Mouse (Mus musculus): Measurements from ENCODE around the gene Ppfia3.
"Not testable (repeated sequence)": the region's sequence is repeated elsewhere in the genome, so short reads cannot be mapped to it uniquely, and the experiment has no call there.

The Ppfia3 gene

DNA sequence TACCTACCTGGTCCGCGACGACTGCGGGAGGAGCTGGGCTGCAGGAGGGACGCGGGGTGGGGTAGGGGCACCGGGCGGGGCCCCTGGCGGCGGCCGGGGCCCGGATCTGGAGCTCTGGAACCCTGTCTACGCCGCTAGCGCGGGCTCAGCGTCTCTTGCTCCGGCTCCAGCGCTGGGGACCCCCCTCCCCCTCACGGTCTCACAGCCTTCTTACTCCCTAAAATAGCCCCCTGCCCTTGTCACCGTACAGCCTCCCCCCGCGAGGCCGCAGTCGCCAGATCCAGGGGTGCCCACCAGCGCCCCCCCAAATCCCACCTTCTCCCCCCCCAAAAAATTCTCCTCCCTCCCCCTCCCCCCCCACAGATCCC lies at the start of gene Ppfia3:
Gene Ppfia3 (minus strand): TSS at position 368 of the 368 bp plus-strand sequence.
- DNase-seq (ENCODE audit: low read depth in 1 of 2, low spot score in 2 of 2) = no peak

DNA sequence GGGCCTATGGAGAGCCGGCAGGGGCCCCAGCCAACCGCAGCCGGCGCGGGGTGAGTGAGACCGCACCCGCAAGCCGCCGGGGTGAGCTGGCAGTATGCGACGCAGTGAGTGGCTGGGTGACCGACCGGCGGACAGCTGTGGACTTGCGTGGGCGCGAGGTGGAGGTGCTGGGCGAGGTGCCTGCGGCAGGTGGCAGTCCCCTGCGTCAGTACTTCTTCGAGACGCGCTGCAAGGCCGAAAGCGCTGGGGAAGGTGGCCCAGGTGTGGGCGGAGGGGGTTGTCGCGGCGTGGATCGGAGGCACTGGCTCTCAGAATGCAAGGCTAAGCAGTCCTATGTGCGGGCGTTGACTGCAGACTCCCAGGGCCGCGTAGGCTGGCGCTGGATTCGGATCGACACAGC lies 48.8 kb upstream of the Ppfia3 start:
- DNase-seq (ENCODE audit: low read depth in 1 of 2, low spot score in 2 of 2) = no peak

DNA sequence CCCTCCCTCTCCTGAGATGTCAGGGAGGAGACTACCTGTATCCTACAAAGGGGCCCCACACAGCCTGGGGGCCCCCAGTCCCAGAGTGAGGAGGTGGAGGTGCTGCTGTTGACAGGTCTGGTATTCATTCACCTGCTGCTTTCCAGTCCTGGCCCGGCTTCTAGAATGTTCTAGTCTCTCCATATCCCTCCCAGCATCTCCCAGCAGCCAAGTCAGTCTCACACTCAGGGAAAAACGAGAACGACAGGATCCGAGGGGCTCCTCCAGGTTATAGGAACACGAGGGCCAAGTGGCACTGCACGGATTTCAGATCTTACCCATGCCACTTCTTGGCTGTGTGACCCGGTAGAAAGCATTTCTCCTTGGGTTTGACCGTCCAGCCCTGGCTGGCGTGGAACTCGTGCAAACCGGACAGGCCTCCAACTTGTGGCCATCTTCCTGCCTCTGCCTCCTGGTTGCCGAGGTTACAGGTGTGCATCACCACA lies 48.0 kb upstream of the Ppfia3 start:
- no peak for DNase-seq (ENCODE audit: low read depth in 1 of 2, low spot score in 2 of 2)

DNA sequence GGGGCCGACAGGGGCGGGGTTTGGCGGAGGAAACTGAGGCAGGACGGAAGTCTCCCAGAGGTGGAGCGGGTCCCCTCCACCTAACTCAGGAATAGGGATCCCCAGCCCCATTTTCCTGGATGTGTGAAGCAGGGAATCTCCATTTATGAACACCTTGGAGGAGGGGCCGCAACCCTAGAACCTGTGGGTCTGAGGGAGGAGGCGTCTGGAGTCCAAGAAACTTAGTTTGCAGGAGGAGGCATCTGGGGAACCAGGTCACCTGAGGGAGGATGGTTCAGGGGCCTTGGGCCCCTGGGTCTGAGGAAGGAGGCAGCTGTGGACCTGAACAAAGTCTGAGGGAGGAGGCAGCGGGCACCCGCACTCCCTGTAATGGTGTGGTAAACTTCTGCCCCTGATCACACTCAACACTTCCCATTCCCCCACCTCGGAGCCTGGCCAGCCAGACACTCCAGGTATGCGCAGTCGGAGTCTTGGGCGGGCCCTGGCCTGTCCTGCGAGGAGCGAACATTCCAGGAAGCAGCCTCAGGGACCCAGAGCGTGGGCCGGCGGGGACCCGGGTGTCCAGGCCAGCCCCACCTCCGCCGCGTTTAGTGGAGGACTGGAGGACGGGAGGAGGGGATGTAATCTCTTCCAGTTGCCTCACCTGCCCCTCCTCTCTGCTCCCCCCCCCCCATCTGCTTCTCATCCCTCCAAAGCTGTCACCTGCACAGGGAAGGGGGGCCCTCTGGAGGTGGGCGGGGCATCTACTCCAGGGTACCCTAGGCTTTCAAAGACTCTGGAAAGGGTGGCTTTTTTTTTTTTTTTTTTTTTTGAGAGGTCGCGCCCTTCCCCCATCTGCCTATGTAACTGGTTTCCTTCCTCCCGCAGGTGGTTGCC lies 47.3 kb upstream of the Ppfia3 start:
- no peak for DNase-seq (ENCODE audit: low read depth in 1 of 2, low spot score in 2 of 2)

DNA sequence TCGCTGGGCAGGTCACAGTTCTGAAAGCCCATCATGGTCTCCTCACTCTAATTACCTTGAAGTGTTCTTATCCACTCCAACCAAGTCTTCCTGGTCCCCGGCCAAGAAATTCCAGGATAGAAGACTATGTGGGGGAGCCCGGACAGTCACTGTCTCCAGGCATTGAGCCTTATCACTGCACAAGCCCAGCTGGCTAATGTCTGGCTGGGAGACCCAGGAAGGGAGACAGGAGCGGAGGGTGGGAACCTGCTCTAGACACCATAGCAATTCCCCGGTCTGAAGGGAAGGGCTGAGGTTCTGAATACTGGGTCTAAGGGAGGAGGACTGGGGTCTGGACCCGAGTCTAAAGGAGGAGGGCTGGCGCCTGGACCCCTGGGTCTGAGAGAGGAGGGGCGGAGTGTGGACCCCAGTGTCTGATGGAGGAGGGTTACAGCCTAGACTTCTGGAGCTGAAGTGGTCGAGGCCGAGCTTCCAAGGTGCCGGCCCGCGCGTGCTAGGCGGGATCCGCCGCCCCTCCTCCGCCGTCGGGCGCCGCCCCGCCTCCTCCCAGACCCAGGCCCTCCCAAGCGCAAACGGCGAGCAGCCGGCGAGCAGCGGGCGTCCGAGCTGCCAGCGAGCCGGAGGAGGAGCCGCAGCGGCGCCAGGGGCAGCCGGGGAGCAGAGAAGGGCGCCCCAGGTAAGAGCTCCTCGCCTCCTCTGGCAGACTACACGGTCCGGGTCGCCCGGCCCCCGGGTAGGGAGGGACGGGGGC lies 46.5 kb upstream of the Ppfia3 start, which contains the start of gene Ntf5:
Gene Ntf5 (plus strand): TSS at position 583 of the 751 bp plus-strand sequence.
- DNase-seq (ENCODE audit: low read depth in 1 of 2, low spot score in 2 of 2) = no peak

DNA sequence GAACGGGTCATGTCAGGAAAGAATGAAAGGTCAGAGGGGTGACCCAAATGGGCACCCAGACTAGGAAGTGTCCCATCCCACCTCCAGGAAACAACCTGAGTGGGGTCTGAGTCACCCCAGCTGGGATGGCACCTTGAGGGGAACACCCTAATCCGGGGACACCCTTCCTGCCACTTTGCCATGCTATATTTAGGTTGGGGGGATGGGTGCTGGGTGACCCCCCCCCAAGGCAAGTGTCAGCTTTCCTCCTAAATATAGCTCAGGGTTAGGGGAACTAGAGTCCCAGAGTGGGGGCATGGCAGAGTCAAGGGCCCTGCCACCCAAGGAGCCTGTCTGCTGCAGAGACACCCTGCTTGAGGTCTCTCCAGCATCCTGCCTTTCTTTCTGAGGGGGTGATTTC lies 45.6 kb upstream of the Ppfia3 start:
- DNase-seq (ENCODE audit: low read depth in 1 of 2, low spot score in 2 of 2) = no peak

DNA sequence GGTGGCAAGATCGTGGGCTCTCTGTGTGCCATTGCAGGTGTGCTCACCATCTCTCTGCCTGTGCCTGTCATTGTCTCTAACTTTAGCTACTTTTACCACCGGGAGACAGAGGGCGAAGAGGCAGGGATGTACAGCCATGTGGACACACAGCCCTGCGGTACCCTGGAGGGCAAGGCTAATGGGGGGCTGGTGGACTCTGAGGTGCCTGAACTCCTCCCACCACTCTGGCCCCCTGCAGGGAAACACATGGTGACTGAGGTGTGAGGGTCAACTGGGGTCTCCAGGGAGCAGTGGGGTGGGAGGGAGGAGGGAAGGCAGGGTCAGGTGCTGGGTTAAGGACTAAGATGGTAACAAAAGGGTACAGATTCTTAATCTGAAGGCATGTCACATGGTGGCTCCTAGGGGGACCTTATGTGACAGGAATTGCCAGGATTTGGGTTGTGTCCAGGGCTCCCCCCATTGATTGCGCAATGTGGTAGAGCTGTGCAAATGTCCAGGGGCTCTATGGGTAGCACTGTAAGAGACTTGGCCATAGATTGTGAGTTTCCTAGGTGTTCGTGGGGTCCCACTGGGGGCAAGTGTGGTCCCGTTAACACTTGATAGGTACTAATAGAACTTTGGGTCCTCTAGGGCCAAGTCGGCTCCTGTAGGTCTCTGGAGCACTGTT lies 42.8 kb upstream of the Ppfia3 start:
- DNase-seq (ENCODE audit: low read depth in 1 of 2, low spot score in 2 of 2) = no peak

DNA sequence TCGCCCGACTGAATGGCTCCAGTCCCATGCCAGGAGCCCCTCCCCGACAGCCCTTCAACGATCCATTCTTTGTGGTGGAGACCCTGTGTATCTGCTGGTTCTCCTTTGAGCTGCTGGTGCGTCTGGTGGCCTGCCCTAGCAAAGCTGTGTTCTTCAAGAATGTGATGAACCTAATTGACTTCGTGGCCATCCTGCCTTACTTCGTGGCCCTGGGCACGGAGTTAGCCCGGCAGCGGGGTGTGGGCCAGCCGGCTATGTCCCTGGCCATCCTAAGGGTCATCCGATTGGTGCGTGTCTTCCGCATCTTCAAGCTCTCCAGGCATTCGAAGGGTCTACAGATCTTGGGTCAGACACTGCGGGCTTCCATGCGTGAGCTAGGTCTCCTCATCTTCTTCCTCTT lies 42.1 kb upstream of the Ppfia3 start:
- no peak for DNase-seq (ENCODE audit: low read depth in 1 of 2, low spot score in 2 of 2)

DNA sequence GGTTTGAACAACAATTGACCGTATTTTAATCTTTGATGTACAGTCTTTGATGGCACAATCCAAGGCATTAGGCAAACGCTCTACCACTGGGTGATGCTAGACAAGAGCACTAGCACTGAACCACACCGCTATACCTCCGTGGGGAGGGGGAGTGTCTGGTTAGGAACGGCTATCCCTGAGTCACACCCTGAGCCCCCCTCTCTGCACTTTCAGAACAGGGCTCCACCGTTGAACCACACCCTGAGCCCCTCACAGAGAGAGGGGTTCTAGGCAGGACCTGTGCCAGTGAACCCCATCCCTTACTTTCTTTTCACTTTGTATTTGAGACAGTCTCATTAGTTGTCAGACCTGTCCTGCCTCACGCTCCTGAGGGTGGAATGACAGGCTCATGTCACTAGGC lies 41.5 kb upstream of the Ppfia3 start:
- no peak for DNase-seq (ENCODE audit: low read depth in 1 of 2, low spot score in 2 of 2)

DNA sequence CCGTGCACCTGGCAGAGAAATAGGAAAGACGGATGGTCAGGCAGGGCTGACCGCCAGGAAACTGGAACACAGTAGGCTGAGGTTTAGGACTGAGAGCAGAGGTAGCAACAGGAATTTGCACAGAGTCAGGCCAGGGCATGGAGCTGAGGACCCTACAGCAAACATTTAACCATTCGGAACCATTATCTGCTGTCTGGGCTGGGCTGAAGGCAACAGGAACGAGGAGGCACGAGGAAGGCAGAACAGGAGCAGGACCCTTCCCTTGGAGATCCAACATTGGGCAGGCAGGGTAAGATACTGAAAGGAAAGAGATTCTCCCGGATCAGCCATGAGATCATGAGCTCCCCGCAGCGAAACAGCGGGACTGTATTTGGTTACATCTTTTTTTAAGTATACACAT lies 41.0 kb upstream of the Ppfia3 start:
- no peak for DNase-seq (ENCODE audit: low read depth in 1 of 2, low spot score in 2 of 2)

DNA sequence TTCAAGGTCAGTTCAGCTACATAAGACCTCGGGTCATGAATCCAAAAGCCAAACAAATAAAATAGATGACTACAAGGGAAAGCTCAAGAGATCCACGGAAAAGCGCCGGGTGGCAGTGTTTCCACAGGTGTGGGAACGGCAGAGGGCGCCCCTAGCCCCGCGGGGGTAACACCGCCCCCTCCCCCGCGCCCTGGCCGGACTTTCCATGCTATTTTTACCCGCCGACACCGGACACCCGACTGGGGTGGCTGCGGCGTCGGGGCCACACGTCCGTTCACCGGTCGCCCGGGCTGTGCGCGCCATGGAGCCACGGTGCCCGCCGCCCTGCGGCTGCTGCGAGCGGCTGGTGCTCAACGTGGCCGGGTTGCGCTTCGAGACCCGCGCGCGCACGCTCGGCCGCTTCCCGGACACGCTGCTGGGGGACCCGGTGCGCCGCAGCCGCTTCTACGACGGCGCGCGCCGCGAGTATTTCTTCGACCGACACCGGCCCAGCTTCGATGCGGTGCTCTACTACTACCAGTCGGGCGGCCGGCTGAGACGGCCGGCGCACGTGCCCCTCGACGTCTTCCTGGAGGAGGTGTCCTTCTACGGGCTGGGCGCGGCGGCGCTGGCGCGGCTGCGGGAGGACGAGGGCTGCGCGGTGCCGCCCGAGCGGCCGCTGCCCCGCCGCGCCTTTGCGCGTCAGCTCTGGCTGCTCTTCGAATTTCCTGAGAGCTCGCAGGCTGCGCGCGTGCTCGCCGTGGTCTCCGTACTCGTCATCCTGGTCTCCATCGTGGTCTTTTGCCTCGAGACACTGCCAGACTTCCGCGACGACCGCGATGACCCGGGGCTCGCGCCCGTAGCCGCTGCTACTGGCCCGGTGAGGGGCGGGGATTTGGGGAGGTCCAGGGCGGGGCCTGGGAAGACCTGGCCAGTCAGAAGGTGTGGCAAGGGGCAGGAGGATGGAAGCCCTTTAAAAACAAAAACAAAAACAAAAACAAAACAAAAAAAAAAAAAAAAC lies 39.6 kb upstream of the Ppfia3 start:
- DNase-seq (ENCODE audit: low read depth in 1 of 2, low spot score in 2 of 2) = no peak

DNA sequence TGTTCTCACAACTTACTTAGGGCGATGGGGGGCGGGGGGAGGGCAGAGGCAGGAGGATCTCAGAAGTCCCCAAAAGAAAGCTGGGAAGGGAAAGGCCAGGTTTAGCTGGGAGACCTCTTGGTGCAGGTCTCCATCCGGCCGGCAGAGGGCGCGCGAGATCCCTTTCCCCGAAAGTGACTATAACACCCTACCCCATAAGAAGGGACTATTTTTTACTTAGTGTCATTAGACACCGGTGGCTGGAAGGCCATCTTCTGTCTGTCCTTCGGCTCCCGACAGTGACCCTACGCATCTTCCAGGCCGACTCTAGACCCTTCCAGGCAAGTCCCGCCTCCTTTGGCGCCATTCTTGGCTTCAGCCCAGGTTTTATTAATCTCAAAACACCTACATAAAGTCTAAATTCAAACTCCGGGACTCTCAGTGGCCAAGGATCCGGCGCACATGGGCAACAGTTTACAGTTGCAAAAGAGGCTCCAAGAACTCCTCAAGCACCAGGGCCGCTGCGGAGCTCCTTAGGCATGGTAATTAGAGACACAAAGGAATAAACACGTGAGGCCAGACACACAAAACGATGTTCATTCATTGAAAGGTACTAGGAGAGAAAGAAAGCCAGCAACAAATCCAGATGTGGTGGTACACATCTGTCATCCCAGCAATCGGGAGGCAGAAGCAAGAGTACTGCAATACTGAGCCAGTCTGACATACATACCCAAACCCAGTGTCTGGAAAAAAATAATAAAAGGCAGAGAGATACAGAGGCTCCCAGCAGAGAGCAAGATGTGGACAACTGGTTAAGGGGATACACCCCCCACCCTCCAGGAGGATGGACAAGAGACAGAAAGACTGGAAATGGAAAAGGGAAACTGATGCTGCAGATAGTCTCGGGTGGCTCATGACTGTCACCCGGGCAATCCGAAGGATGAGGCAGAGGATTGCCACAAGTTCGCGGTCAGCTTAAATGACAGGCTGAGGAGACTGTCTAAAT lies 38.6 kb upstream of the Ppfia3 start, which contains the start of gene Kcna7:
Gene Kcna7 (plus strand): TSS at position 563 of the 985 bp plus-strand sequence.
- DNase-seq (ENCODE audit: low read depth in 1 of 2, low spot score in 2 of 2) = peak in 1 of 2 experiments; percentile 62

DNA sequence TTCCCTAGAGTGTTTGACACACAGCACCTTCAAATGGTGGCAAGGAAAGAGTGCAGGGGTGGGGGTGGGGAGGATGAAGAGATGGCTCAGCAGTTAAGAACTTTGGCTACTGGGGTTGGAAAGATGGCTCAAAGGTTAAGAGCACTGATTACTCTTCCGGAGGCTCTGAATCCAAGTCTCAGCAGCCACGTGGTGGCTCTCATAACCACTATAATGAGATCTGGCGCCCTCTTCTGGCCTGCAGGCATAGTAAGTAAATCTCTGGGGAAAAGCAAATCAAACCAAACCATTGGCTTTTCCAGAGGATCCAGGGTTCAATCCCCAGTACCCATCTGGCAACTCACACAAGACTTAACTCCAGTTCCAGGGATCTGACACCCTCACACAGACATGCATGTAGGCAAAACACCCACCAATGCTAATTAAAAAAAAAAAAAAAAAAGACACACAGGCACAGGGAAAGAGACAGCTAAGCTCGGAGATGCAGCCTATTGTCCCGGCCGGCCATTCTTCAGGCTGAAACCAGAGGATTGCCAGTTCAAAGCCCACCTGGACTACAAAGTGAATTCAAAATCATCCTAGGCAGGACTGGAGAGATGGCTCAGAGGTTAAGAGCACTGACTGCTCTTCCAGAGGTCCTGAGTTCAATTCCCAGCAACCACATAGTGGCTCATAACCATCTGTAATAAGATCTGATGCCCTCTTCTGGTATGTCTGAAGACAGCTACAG lies 36.9 kb upstream of the Ppfia3 start:
- peak in 1 of 2 experiments; percentile 45 for DNase-seq (ENCODE audit: low read depth in 1 of 2, low spot score in 2 of 2)

DNA sequence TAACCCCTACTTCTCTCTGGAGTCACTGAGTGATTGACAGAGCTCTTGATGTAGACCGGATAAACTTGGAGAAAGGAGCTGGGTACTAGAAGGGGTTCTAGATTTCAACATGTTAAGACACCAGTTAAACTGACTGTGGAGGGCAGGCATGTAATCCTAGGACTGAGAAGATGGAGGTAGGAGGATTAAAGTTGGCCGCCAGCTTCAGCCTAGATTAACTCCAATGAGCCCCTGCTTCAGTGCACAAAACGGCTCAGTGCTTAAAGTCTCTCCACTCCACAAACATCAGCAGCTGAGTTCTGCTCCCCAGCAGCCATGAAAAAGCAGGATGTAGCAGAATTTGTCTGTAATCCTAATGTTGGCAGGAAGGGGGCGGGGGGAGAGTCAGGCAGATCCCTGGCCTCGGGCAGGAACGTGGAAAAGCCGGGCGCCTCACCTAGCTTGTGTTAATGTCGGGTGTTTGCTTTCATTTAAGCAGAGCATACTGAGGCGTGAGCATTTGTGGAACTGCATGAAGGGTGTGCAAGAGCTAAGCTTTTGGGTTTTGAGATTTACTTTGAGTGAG lies 34.8 kb upstream of the Ppfia3 start:
- DNase-seq (ENCODE audit: low read depth in 1 of 2, low spot score in 2 of 2) = no peak

DNA sequence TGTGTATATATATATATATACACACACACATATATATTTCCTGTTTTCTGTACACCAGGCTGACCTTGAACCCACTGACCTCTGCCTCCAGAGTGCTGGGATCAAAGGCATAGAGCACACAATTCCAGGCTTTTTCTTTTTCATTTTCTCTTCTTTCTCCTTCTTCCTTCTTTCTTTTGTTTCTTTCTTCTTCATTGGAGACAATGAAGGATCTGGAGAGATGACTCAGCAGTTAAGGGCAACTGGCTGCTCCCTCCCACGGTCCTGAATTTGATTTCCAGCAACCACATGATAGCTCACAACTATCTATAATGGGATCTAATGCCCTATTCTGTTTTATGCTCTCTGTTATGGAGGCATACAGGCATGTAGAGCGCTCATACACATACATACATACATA lies 30.0 kb upstream of the Ppfia3 start:
- no peak for DNase-seq (ENCODE audit: low read depth in 1 of 2, low spot score in 2 of 2)

DNA sequence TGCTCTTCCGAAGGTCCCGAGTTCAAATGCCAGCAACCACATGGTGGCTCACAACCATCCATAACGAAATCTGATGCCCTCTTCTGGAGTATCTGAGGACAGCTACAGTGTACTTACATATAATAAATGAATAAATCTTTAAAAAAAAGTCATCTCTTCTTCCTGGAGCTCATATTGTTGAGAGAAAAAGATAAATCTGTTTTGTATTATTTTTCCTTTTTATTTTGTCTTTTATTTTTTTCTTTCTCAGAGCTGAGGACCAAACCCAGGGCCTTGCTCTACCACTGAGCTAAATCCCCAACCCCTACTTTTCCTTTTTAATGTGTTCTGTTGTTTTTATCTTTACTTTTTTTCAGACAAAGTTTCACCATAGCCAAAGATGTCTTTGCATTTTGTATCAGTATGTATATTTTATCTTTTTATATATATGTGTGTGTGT lies 29.5 kb upstream of the Ppfia3 start:
- not testable (repeated sequence) for DNase-seq (ENCODE audit: low read depth in 1 of 2, low spot score in 2 of 2)

DNA sequence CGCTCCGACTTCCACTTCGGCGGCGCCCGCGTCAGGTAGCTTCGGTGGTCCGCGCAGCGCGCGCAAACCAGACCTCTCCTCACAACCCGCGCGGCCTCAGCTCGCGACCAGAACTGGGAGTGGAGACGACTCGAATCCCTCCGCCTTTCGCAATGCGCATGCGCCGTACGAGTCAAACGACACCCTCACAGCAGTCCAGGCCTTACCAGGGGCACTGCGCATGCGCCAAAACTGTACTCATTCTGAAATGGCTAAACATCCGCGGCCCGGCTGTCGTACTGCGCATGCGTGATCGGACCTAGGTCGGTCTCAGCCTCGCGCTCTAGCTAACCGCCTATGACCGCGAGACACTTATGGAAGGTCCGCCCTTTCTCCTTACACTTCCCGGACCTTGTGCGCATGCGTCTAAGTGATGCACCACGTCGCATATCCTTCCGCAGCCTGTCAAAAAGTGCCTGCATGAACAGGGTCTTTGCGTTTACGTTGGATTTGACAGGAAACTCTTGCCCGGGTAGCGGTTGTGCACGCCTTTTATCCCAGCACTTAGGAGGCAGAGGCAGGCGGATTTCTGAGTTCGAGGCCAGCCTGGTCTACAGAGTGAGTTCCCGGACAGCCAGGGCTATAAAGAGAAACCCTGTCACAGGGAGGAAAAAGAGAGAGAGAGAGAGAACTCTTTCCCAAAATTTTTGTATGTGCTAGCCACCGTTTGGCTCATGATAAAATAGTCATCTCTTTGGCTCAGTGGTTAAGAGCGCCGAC lies 28.9 kb upstream of the Ppfia3 start, which contains the start of gene Snrnp70:
Gene Snrnp70 (minus strand): TSS at position 165 of the 759 bp plus-strand sequence.
- peak; percentile 99 to 100 for DNase-seq (ENCODE audit: low read depth in 1 of 2, low spot score in 2 of 2)
